23 mouse cellular contexts compared by ENCODE assay signal in genomic region chr8:121062521-121062920, GRCm38 (mm10). TPM values are rescaled to one million over a fixed set of nuclear protein-coding genes. Genes with fewer than 3 reads are reported as not detected.
DNase-seq lines count a peak whose midpoint lies in the region; ATAC-seq and TF ChIP-seq lines count a peak whose summit lies in the region.
"Had no signal": no experiment of that assay in that cellular context is flagged by ENCODE, and none has a peak within 500 bp of the region (broad histone marks: within the 10 kb centered on the region; RNA-seq: fewer than 3 reads in every experiment).

No protein-coding gene starts in this region.

- WGBS in forebrain, embryonic 13.5 days = 85% methylated on average over 6 of the region's 6 CpGs
- 92% methylated on average over 6 of the region's 6 CpGs for WGBS in forebrain, embryonic 10.5 days

- no peaks in the 10 kb centered on the region for H3K36me3 ChIP-seq in forebrain, embryonic 13.5 days (ENCODE audit: poor library complexity, severe bottlenecking)
- H3K36me3 ChIP-seq in forebrain, embryonic 10.5 days (replicated peaks) = no peaks in the 10 kb centered on the region
- H3K36me3 ChIP-seq: heart, embryonic 12.5 days; limb, embryonic 12.5 days had no signal

- H3K27ac ChIP-seq in forebrain, embryonic 13.5 days = peak overlapping the region; percentile 54; the same call in 1 of the 2 replicates
- no peak overlapping the region for H3K27ac ChIP-seq in forebrain, embryonic 10.5 days
- H3K27ac ChIP-seq: limb, embryonic 12.5 days; liver, embryonic 12.5 days had no signal

- no peak overlapping the region for H3K9ac ChIP-seq in forebrain, embryonic 13.5 days
- H3K9ac ChIP-seq: heart, embryonic 12.5 days; limb, embryonic 12.5 days; liver, embryonic 12.5 days had no signal

- H3K27me3 ChIP-seq in forebrain, embryonic 13.5 days = peaks cover 13% of the 10 kb centered on the region
- peaks cover 87% of the 10 kb centered on the region for H3K27me3 ChIP-seq in forebrain, embryonic 10.5 days (ENCODE audit: poor library complexity, severe bottlenecking)

- H3K4me2 ChIP-seq in forebrain, embryonic 13.5 days = no peak overlapping the region
- H3K4me2 ChIP-seq: heart, embryonic 12.5 days; limb, embryonic 12.5 days; liver, embryonic 12.5 days had no signal

- TF ChIP-seq POLR2A in brain, embryonic 14.5 days (IDR thresholded peaks at IDR 0.05; ENCODE audit: borderline replicate concordance, extremely low read depth, insufficient read depth, insufficient read length, poor library complexity, severe bottlenecking) = no peak

- no peak; the same call in 1 of the 2 replicates for ATAC-seq in forebrain, embryonic 13.5 days
- ATAC-seq: CD4-positive, CD25-positive, alpha-beta regulatory T cell, adult 4 months; liver, embryonic 12.5 days; Patski had no signal

- TF ChIP-seq CTCF in brain, embryonic 14.5 days (IDR thresholded peaks at IDR 0.05; ENCODE audit: borderline replicate concordance, extremely low read depth, insufficient read depth, insufficient read length) = no peak

- no peak for DNase-seq in forebrain, embryonic 10.5 days (ENCODE audit: extremely low spot score, low spot score)
- peak; percentile 22 to 72 for DNase-seq in layer of hippocampus, adult 18-20 months (ENCODE audit: low spot score in 2 of 2)
- DNase-seq in layer of hippocampus, postnatal 25 days (ENCODE audit: extremely low spot score in 1 of 2, low spot score in 1 of 2) = no peak
- DNase-seq in brain, embryonic 14.5 days (ENCODE audit: low read depth) = peak; percentile 57
- peak; percentile 44 for DNase-seq in layer of hippocampus, adult 9-11 months
- DNase-seq in adipocyte (ENCODE audit: low spot score) = no peak
- no peak for DNase-seq in kidney, adult 8-10 months
- DNase-seq: adrenal gland, postnatal 14 days; cerebellum, adult 11-12 months; cerebellum, postnatal 36 days; kidney, adult 9 months; kidney, postnatal 25 days; lung, adult 2 months; lung, postnatal 36 days; right cerebral cortex, postnatal 4 days had no signal

- no peaks in the 10 kb centered on the region for H3K9me3 ChIP-seq in forebrain, embryonic 13.5 days (replicated peaks)
- H3K9me3 ChIP-seq in forebrain, embryonic 10.5 days = no peaks in the 10 kb centered on the region
- H3K9me3 ChIP-seq: heart, embryonic 12.5 days; limb, embryonic 12.5 days; liver, embryonic 12.5 days had no signal

- H3K4me3 ChIP-seq in forebrain, embryonic 13.5 days = no peak overlapping the region
- no peak overlapping the region for H3K4me3 ChIP-seq in forebrain, embryonic 10.5 days
- H3K4me3 ChIP-seq: heart, embryonic 12.5 days; limb, embryonic 12.5 days; liver, embryonic 12.5 days; myocyte had no signal

- H3K4me1 ChIP-seq in forebrain, embryonic 13.5 days = peaks cover 5% of the 10 kb centered on the region; the same call in 1 of the 2 replicates
- peaks cover 24% of the 10 kb centered on the region for H3K4me1 ChIP-seq in forebrain, embryonic 10.5 days
- H3K4me1 ChIP-seq: heart, embryonic 12.5 days; limb, embryonic 12.5 days; liver, embryonic 12.5 days had no signal

RNA-seq across cellular contexts. Expression of gene Foxf1, which starts 21.7 kb away (rescaled TPM):
- 0.28 and 0.50 TPM in 2 replicates for polyA plus RNA-seq in forebrain, embryonic 13.5 days (2015; fragmentation: Nextera tagmentation; extraction: Ambion mirVana)
- 2.5 and 2.9 TPM in 2 replicates for polyA plus RNA-seq in forebrain, embryonic 10.5 days (2016; fragmentation: Nextera tagmentation; extraction: Ambion mirVana)
- under 1 TPM; 0.48 to 0.92 TPM for total RNA-seq in layer of hippocampus, adult 18-20 months (2021)
- total RNA-seq in layer of hippocampus, postnatal 25 days (2021) = 1 to 10 TPM in 1 of 2 experiments, under 1 TPM in 1; 0.87 to 1.0 TPM
- 1.2 and 1.3 TPM in 2 replicates for polyA plus RNA-seq in brain, embryonic 14.5 days (2012; rRNA removed)
- total RNA-seq: granulocyte monocyte progenitor cell, adult 5-6 weeks had no signal
- polyA plus RNA-seq: myocyte had no signal

RNA-seq across cellular contexts. Expression of gene Mthfsd, which starts 45.7 kb away (rescaled TPM):
- polyA plus RNA-seq in forebrain, embryonic 13.5 days (2015; fragmentation: Nextera tagmentation; extraction: Ambion mirVana) = 48.1 and 59.3 TPM in 2 replicates
- polyA plus RNA-seq in forebrain, embryonic 10.5 days (2016; fragmentation: Nextera tagmentation; extraction: Ambion mirVana) = 69.1 and 69.5 TPM in 2 replicates
- 10 to 100 TPM; 36.6 to 37.2 TPM for total RNA-seq in layer of hippocampus, adult 18-20 months (2021)
- 10 to 100 TPM; 35.4 to 40.4 TPM for total RNA-seq in layer of hippocampus, postnatal 25 days (2021)
- polyA plus RNA-seq in brain, embryonic 14.5 days (2012; rRNA removed) = 81.0 and 120 TPM in 2 replicates

RNA-seq across cellular contexts. Expression of gene Foxc2, which starts 53.5 kb away (rescaled TPM):
- polyA plus RNA-seq in forebrain, embryonic 13.5 days (2015; fragmentation: Nextera tagmentation; extraction: Ambion mirVana) = 0.79 and 0.90 TPM in 2 replicates
- 4.6 and 6.1 TPM in 2 replicates for polyA plus RNA-seq in forebrain, embryonic 10.5 days (2016; fragmentation: Nextera tagmentation; extraction: Ambion mirVana)
- under 1 TPM; 0.69 to 0.96 TPM for total RNA-seq in layer of hippocampus, adult 18-20 months (2021)
- total RNA-seq in layer of hippocampus, postnatal 25 days (2021) = under 1 TPM; 0.66 to 0.82 TPM
- polyA plus RNA-seq in brain, embryonic 14.5 days (2012; rRNA removed) = 1.4 and 3.5 TPM in 2 replicates
- total RNA-seq: granulocyte monocyte progenitor cell, adult 5-6 weeks had no signal
- polyA plus RNA-seq: CD4-positive, CD25-positive, alpha-beta regulatory T cell, adult 4 months had no signal

Comparison
In these comparisons a context has a peak if more than half of its experiments do, and no peak if none do; other contexts are left out.
1. DNase-seq: peak in layer of hippocampus, adult 18-20 months (2 of 2), brain, embryonic 14.5 days (single experiment) and layer of hippocampus, adult 9-11 months (single experiment); none in forebrain, embryonic 10.5 days (single experiment), layer of hippocampus, postnatal 25 days (0 of 2), adipocyte (single experiment) and kidney, adult 8-10 months (0 of 2).